Comparison of ENCODE assay signal across 11 mouse cellular contexts in the genomic region with DNA sequence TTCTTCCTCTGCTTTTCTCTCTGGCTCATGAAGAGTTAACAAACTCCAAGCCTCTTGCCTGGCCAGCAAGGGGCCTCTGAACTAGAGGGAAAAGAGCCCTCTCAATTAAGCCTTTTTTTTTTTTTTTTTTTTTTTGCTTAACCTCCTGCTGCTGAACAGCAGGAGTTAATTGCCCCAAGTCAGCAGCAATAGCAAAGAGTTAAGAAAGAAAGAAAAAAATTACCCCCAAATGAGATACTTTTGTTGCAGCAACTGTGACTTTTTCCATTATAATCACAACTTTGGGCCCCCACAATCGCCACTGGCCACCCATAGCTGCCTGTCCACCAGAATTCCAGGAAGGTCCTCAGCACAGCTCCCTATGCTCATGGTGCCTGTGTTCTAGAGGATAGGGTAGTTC.
"Had no signal": no experiment of that assay in that cellular context is flagged by ENCODE, and none has a peak within 500 bp of the region (broad histone marks: within the 10 kb centered on the region; RNA-seq: fewer than 3 reads in every experiment).

No protein-coding gene starts in this region.

- DNase-seq: kidney, postnatal 10 days; kidney, postnatal 36 days; left cerebral cortex, postnatal 4 days; liver; lung, adult 18-20 months; lung, postnatal 10 days; lung, postnatal 36 days; retina, postnatal 1 day; right cerebral cortex, postnatal 25 days; spleen, adult 18-20 months; thymus, postnatal 25 days had no signal
